Mouse (Mus musculus) kidney, postnatal 25 days (tissue): ENCODE measurements around the gene Pygo2.

Source experiments
- DNase-seq, 2 experiments: peaks; one replicate each; pipeline ENCODE4 v3.0.0; 2021; ENCODE audit warnings: mixed read lengths in 2 of 2

Gene Pygo2

DNA sequence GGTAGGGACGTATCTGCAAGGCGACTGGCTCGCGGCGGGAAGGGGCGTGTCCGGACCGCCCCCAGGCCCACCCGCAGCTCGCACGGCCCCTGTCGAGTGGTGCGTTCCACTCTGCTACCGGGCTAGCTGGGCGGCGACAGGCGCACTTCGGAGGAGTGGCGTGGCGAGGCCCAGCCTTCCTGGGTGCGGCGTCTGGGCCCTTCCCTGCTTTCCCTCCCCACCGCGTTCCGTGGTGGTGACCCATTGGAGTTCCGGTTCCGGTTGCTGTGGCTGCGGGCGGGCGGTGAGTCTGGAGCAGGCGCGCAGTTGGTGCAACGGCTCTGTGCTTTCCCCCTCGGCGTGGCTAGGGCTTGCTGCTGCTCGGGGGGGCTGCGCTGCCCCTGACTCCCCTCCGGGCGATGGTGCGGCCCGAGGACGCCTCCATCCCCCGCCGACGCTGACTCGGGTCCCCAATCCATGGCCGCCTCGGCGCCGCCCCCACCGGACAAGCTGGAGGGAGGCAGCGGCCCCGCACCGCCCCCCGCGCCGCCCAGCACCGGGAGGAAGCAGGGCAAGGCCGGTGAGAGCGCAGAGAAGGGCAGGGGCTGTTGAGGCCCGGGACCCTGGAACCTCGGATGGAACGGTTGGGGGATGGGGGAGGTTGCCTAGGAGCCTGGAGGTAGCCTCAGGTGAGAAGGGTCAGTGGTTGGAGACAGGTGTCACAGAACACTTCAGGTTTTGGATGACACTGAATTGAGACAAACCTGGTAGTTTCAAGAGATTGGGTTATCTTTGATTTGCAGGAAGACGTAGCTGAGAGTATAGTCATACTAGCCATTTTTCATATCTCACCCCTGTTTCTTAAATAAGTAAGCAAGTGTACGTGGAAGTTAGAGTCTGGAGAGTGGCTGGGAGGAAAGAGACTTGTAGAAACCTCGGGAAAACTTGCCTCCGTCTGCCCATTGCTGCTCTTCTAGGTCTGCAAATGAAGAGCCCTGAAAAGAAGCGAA is at the start of gene Pygo2:
TSS of gene Pygo2 (plus strand) at position 44 of the 989 bp plus-strand sequence.
- peak; percentile 94 to 99 for DNase-seq

DNA sequence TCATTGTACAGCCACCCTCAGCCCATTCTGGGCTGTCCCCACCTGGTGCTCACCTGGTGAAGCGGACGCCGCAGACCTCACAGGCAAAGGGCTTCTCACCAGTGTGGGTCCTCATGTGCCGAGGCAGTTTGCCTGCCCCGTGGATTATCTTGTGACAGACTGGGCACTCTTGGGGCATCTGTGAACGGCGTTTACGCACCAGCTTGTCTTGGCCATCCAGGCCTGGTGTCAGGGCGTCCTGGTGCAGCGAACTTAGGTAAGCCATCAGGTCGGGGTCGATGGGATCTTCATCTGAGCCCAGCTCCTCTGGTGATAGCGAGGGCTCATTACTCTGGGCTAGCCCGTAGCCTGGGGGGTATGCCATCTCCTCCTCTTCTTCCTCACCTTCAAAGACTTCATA is 49.7 kb upstream of the Pygo2 start:
- DNase-seq, result no peak

- no peak for DNase-seq
Observed at GRCm38 (mm10) chr3:89380711-89381110, 49.3 kb upstream of the Pygo2 start.

- DNase-seq, result no peak
Observed at GRCm38 (mm10) chr3:89381233-89381632, 48.8 kb upstream of the Pygo2 start.

DNA sequence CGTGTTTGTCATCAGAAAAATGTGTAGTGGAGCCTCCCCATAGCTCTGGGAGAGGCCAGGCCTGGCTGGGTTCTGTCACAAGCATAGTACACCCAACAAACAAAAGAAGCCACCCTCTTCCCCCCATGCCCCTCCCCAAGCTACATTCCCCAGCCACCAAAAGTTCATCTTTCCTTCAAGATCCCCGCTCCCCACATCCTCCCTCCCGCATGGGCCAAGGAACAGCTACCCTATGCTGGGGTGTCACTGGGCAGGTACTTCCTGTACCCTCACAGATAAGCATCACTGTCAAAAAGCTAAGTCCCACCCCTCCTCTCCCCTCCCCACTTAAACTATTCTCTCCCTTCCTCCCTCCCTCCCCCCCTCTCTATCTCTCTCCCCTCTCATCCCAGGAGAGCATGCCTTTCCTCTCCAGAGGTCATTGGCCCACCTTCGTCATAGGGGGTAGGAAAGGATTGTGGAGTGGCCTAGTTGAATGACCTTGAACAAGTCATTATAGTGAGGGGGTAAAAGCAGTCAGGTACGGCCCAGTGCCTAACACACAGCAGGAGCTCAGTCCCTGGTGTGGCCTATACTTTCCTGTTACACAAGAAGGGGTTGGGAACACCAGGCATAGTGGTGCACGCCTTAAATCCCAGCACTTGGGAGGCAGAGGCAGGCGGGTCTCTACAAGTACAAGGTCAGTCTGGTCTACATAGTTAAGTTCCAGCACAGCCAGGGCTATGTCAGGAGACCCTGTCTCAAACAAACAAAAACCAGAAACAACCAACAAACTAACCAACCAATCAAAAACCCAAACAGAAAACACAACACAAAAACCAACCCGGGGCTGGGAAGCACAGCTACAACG is 47.8 kb upstream of the Pygo2 start:
- peak in 1 of 2 experiments; percentile 29 for DNase-seq

GRCm38 (mm10) chr3:89382950-89383349 is 47.1 kb upstream of the Pygo2 start:
- peak in 1 of 2 experiments; percentile 40 for DNase-seq

DNA sequence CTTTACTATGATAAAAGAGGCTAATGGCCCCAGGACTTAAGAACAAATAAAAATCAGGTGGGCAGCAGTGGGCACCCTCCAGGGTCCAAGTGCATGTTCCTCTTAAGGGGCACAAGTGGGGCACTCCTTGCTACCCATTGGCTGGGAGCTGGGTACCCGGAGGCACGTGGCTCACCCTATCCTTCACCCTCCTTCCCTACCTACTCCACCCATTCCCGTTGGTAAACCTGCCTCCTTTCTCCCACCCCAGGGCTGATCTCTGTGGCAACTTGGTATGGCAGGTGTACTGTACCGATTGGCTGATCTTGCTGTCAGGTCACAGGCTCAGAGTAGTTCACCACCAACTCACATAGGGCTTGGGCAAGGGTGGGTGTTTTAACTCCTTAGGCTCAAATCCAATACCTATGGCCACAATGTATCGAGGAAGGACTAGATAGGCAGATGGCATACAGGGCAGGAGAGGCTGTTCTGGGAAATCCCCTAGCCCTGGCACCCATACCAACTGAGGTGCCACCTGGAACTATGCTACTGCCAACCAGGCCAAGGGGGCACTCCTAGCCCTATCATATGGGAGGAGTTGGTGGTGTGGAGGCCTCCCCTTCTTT is 46.3 kb upstream of the Pygo2 start:
- DNase-seq, result peak in 1 of 2 experiments; percentile 35

DNA sequence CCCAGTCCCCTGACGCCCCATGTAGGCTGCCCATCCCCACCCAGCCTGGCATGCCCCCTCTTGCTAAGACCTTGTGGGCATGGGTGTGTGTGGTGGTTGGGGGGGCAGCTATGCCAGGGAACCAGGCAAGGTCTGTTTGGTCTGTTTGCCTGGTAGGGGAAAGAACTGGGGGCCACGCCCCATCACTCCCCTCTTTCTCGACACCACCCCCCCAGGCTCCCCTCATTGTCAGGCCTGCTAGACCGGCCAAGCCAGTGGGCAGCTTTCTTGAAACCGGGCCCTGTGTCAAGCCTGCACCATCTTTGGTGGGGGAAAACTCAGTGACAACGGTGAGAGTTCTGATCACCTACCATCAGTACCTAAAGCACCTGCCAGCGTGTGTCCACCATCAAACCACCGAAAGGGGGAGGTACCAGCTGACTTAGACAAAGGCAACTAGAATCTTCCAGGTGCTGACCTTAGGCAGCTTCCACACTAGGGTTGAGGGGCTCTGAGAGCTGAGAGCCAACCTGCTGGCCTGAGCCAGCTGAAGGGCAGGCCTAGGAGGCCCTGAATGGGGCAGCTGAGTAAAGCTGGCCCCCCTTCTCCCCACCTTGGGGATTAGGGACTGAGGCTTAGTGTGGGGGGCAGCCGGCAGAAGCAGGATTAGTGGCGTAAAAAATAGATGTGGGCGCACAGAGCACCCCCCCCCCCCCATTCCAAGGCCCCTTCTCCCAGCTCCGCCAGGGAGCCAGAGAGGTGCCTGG is 45.5 kb upstream of the Pygo2 start:
- peak in 1 of 2 experiments; percentile 45 for DNase-seq

- DNase-seq, result peak in 1 of 2 experiments; percentile 41
Observed at GRCm38 (mm10) chr3:89385451-89385850, 44.6 kb upstream of the Pygo2 start.

GRCm38 (mm10) chr3:89386438-89387420 is 43.3 kb upstream of the Pygo2 start:
- DNase-seq, result peak in 1 of 2 experiments; percentile 62

DNA sequence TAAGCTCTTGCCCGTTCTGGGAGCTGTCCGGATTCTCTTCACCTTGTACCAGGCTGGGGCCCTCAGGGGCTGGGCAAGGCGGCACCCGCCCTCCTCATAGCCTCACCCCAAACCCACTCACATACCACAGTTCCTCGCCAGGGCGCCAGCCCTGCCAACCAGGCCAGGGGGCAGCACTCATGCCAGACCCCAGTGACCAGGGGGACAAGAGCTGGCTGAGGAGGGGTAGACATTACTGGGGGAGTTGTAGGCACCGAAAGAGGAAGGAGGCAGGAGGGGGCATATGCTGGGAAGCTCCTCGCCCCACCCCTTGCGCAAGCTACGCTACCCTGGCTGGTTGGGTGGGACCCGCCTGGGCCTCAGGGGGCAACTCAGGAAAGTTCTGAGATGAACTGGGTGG is 42.4 kb upstream of the Pygo2 start:
- DNase-seq, result peak in 1 of 2 experiments; percentile 62

- DNase-seq, result peak; percentile 61 to 88
Observed at GRCm38 (mm10) chr3:89388134-89388881, 41.7 kb upstream of the Pygo2 start.

DNA sequence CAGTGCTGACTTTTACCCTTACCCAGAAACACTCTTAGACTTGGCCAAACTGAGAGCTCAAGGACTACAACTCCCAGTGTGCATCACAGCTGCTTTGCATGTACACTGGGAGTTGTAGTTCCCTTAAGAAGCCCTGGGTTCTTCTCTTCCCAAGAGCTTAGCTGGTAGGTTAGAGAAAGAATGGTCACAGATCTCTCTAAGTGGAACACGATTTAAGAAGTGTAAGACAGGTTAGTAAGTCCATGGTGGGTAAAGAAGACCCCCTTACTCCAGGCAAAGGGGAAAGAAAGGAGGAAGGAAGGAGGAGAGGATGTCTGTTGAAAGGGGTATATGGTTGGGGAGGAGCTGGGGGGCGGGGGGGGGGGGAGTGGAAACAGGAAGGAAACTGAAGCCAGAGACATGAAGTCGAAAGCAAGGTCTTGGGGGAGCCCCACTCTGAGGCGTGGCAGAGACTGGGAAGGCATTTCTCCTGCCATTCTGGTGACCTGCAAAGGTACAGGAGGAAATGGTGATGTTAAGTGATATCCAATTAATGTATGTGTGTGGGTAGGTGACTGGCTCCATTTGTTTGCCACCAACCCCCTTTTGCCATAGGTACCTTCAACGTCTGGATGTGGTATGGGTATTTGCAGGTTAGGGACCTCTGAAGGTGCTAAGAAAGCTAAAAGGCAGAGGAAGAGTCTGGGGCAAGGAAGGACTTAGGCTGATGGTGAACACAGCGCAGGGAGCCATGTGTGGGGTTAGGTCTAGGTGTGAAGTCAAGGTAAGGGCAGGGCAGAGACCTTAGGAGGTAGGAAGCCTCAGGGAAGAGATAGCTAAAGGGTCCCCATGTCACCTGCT is 40.9 kb upstream of the Pygo2 start:
- peak in 1 of 2 experiments; percentile 39 for DNase-seq

DNA sequence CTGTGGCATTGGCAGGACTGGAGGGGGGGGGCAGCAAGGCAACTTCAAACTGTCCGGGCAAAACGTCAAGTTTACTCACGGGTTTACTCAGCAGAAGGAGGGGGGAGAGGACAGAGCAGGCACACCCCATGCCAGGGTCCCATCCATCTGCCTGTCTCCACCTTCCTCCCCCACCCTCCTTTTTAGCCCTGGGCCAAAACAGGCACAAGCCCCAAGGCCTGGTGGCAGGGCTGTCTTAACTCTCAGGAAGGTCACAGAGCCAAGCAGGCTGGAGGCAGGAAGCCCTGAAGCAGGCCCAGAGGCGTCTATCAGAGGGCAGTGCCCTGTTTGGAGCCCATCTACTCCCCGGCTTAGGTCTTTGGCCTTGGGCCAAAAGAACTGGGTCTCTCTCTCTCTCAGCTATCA is 39.9 kb upstream of the Pygo2 start:
- peak in 1 of 2 experiments; percentile 62 for DNase-seq

DNA sequence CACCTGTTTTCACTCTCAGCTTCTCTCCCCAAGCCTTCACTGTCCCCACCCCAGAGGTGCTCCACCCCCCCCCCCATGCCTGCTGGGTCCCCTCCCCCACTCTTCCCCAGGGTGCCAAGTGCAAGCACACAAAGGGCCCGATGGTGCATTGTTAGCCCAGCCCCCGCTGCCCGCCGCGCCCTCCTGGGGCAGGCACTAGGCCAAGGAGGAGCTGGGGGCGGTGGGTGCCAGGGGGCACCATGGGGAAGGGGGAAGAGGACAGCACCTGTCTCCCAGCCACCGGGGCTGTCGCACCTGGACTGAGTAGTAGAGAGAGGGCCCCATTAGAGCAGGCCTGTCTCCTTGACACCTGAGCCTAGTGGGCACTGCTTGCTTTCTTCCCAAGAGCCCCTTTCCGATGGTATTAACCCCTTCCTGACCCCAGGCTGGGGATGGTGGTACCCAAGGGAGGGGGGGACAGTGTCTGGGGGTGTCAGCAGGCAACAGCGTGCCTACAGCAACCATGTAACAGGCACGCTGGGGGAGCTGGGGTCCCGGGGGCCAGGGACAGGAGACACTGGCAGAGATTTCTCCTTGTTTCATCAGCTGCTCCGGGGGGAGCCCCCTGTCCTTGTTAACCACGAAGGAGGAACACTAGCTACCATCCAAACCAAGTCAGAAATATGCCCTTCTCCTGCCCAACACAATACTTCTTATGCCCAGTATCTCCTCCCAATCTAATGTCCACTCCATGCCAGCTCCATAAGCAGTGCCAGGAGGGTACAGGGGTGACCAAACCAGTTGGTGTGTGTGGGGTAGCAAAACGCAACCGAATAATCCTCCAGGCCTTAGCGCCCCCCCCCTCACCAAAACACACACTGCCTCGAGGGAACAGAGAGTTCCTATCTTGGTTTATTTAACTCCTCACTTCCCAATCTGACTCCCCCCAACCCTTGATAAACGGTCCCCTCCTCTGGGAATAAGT is 39.0 kb upstream of the Pygo2 start:
- DNase-seq, result peak in 1 of 2 experiments; percentile 64

DNA sequence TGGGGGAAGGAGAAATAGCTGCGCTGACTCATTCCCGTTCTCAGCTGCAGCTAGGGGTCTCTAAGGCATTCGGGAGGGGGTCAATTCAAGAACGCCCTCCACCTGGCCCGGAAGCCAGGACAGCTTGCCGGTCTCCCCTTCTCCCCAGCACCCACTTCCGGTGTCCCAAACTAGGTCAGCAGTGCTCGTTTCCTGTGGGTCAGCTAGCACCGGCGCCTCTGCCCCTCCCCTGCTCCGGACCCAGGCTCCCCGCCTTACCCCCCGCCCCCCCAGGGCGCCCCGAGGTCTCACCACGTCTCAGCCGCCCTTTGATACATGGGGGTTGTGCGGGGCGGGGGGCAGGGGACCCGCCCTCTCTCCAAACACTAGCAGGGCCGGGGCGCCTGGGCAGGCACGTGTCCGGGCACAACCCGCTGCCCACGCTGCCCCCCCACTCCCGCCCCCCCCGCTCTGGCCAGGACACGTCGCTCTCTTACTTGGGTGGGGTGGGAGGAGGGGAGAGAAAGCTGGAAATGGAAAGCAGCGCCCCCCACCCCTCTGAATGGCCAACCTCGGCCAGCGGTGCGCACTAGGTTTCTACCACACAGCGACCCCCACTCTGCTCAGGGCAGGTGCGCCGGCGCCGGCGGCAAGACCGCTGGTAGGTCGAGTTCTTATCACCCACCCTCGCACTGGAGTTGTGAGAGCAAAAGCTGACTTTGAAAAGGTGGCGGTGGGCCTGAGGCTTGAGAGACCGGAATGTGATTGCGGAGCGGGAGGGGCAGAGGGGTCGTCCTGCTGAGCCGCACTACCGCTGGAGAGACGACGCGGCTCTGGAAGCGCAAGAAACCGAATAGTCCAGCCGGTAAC is 38.1 kb upstream of the Pygo2 start:
- DNase-seq, result peak; percentile 71 to 90

DNA sequence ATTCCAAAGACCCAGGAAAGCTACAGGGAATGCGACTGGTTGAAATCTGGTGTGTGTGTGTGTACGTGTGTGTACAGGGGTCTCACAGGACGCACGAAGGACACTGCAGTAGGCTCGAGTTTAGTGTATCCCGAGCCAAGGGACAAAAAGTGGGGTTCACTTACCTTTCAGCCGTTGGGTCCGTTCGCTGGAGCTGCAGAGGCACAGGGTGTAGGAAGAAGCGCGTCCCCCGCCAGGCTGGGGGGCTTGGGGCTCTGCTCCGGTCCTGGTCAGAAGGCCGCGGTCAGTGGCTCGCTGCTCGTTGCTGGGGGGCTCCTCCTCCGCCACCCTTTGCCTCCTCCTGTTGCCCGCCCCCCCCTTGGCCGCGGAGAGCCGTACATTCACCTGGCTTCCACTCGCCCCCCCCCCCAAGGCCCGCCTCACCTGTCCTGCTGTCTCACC is 37.1 kb upstream of the Pygo2 start:
- peak; percentile 61 to 88 for DNase-seq
